Mouse (Mus musculus) ES-E14 (cell line): ENCODE results near the gene Psmb3. TPM values are rescaled to one million over a fixed set of nuclear protein-coding genes. Genes with fewer than 3 reads are reported as not detected.

Experiments
- DNase-seq: peaks from one replicate; pipeline ENCODE4 v3.0.0-alpha.2; 2013; ENCODE audit warnings: low read depth, low spot score
- H3K27ac ChIP-seq: 2 replicates; pipeline ENCODE4 v1.5.1; 2012; ENCODE audit warnings: low read depth, mild to moderate bottlenecking, low read length, moderate library complexity, mixed read lengths; ENCODE audit not compliant: poor library complexity, insufficient read depth, severe bottlenecking
- H3K36me3 ChIP-seq: 2 replicates; pipeline ENCODE4 v1.6.1; 2012; ENCODE audit warnings: mild to moderate bottlenecking, low read length, moderate library complexity, mixed read lengths; ENCODE audit not compliant: control insufficient read depth, poor library complexity, insufficient read depth, severe bottlenecking
- H3K4me1 ChIP-seq, 2 experiments: fragments of 150-350 bp in 1 of 2; sonication (generic) in 1 of 2; 2 replicates each; pipeline ENCODE4 v1.6.1; 2012; ENCODE audit warnings: low read length in 2 of 2, mild to moderate bottlenecking in 1 of 2, mixed read lengths in 1 of 2; ENCODE audit not compliant: control insufficient read depth in 2 of 2, insufficient read depth in 2 of 2, poor library complexity in 1 of 2
- H3K4me3 ChIP-seq, 2 experiments: fragments of 150-350 bp in 1 of 2; sonication (generic) in 1 of 2; 2 replicates each; pipeline ENCODE4 v1.5.1; 2012; ENCODE audit warnings: low read length in 2 of 2, low read depth in 1 of 2, mild to moderate bottlenecking in 1 of 2, mixed read lengths in 1 of 2; ENCODE audit not compliant: insufficient read depth in 1 of 2, poor library complexity in 1 of 2, severe bottlenecking in 1 of 2
- H3K9ac ChIP-seq: 2 replicates; pipeline ENCODE4 v1.6.1; 2012; ENCODE audit warnings: low read depth, mild to moderate bottlenecking, low read length, mixed read lengths; ENCODE audit not compliant: poor library complexity, insufficient read depth, severe bottlenecking
- H3K9me3 ChIP-seq: fragments of 150-350 bp; sonication (generic); 2 replicates; pipeline ENCODE4 v1.6.1; 2012; ENCODE audit warnings: low read depth, mild to moderate bottlenecking, low read length; ENCODE audit not compliant: control insufficient read depth, insufficient read depth
- CHD2 ChIP-seq: IDR thresholded peaks from 2 replicates; pipeline ENCODE4 v1.6.1; 2014; ENCODE audit warnings: mild to moderate bottlenecking, low read depth, low read length, inconsistent platforms
- HCFC1 ChIP-seq: IDR thresholded peaks from 2 replicates; pipeline ENCODE4 v1.6.1; 2012; ENCODE audit warnings: low read length, inconsistent platforms, borderline replicate concordance; ENCODE audit not compliant: insufficient read depth
- MAFK ChIP-seq: IDR thresholded peaks from 2 replicates; pipeline ENCODE4 v1.6.1; 2014; ENCODE audit warnings: mild to moderate bottlenecking, low read depth, low read length, inconsistent platforms; ENCODE audit not compliant: insufficient read depth
- ZC3H11A ChIP-seq: IDR thresholded peaks from 2 replicates; pipeline ENCODE4 v1.6.1; 2012; ENCODE audit warnings: low read depth, mild to moderate bottlenecking, inconsistent platforms, low read length, borderline replicate concordance
- ZNF384 ChIP-seq: IDR thresholded peaks from 2 replicates; pipeline ENCODE4 v1.6.1; 2012; ENCODE audit warnings: low read depth, low read length, inconsistent platforms
- in situ Hi-C, 2 experiments: fragments of 600-800 bp; cut with MboI; formaldehyde crosslinking; loops; one replicate each; pipeline ENCODE4 v1.15.1; 2025; ENCODE audit warnings: low sequenced_read_pairs in 2 of 2, inconsistent platforms in 1 of 2; ENCODE audit not compliant: unreplicated experiment in 2 of 2
- total RNA-seq: library from RNA; depleted of rRNA; stranded (reverse); fragments of 300-350 nt; gene quantifications from 2 replicates; pipeline ENCODE4 v1.2.3, GENCODE M21; 2012

Gene Psmb3
- total RNA-seq, 1 experiment, result 677 TPM

- Histone ChIP-seq H3K4me3 (peak overlapping the region in 1 of 2 experiments; percentile 56; a peak in 1 of 4 replicates), H3K9ac (peak overlapping the region; percentile 65; the same call in 1 of the 2 replicates), H3K36me3 (peaks cover 45% of the 10 kb centered on the region), H3K4me1 (peaks cover 15 to 24% of the 10 kb centered on the region in 2 experiments), H3K9me3 (no peaks in the 10 kb centered on the region), H3K27ac (no peak overlapping the region)
- TF ChIP-seq MAFK, result no peak
- no peak for TF ChIP-seq HCFC1
- TF ChIP-seq ZC3H11A, result no peak
- no peak for TF ChIP-seq ZNF384
- TF ChIP-seq CHD2, result no peak
- in situ Hi-C loops, result no loop called here
- DNase-seq, result no peak
These were observed 16.1 kb upstream of the Psmb3 start for GRCm38 (mm10) chr11:97687061-97687460.

GRCm38 (mm10) chr11:97689861-97690260 is 13.3 kb upstream of the Psmb3 start:
- H3K9me3 ChIP-seq, result no peaks in the 10 kb centered on the region
- peaks cover 51% of the 10 kb centered on the region for H3K36me3 ChIP-seq
- in situ Hi-C loops, result loop anchor here in 1 of 2 experiments (10.0 kb wide), 1 partner anchor 55 kb away; no protein-coding TSS in a partner anchor
- H3K9ac ChIP-seq, result no peak overlapping the region
- no peak for DNase-seq
- TF ChIP-seq MAFK (no peak), ZC3H11A (peak; percentile 68; the same call in 1 of the 2 replicates), HCFC1 (0 out of 2 replicates have a peak, but pooled peaks have one; percentile 48)
- H3K4me1 ChIP-seq, result peaks cover 11 to 22% of the 10 kb centered on the region in 2 experiments; a peak in 3 of 4 replicates
- no peak overlapping the region for H3K4me3 ChIP-seq
- H3K27ac ChIP-seq, result no peak overlapping the region

- in situ Hi-C loops, result loop anchor here in 1 of 2 experiments (10.0 kb wide), 1 partner anchor 60 kb away; no protein-coding TSS in a partner anchor
- H3K9ac ChIP-seq, result no peak overlapping the region
- H3K4me1 ChIP-seq, result peaks cover 3 to 19% of the 10 kb centered on the region in 2 experiments; a peak in 3 of 4 replicates
- DNase-seq, result no peak
- H3K36me3 ChIP-seq, result peaks cover 43% of the 10 kb centered on the region
- no peak overlapping the region for H3K4me3 ChIP-seq
- no peak overlapping the region for H3K27ac ChIP-seq
- TF ChIP-seq ZC3H11A (no peak), MAFK (no peak), CHD2 (no peak), ZNF384 (no peak), HCFC1 (no peak)
- no peaks in the 10 kb centered on the region for H3K9me3 ChIP-seq
These were observed 8.8 kb upstream of the Psmb3 start for GRCm38 (mm10) chr11:97694435-97694834.

GRCm38 (mm10) chr11:97694921-97695711 is 8.1 kb upstream of the Psmb3 start:
- Histone ChIP-seq H3K9ac (peak overlapping the region; percentile 11; the same call in 1 of the 2 replicates), H3K27ac (no peak overlapping the region), H3K4me3 (no peak overlapping the region)

More at GRCm38 (mm10) chr11:97694921-97695711, 8.1 kb upstream of the Psmb3 start:
- Histone ChIP-seq H3K4me1 (peaks cover 3 to 19% of the 10 kb centered on the region in 2 experiments; a peak in 3 of 4 replicates), H3K9me3 (no peaks in the 10 kb centered on the region), H3K36me3 (peaks cover 37% of the 10 kb centered on the region)
- DNase-seq, result no peak
- in situ Hi-C loops, result loop anchor here in 1 of 2 experiments (10.0 kb wide), 1 partner anchor 60 kb away; no protein-coding TSS in a partner anchor
- no peak for TF ChIP-seq ZNF384
- no peak for TF ChIP-seq MAFK
- TF ChIP-seq CHD2, result no peak
- TF ChIP-seq HCFC1, result no peak
- TF ChIP-seq ZC3H11A, result no peak
